8 mouse cellular contexts compared by ENCODE assay signal in the genomic region with DNA sequence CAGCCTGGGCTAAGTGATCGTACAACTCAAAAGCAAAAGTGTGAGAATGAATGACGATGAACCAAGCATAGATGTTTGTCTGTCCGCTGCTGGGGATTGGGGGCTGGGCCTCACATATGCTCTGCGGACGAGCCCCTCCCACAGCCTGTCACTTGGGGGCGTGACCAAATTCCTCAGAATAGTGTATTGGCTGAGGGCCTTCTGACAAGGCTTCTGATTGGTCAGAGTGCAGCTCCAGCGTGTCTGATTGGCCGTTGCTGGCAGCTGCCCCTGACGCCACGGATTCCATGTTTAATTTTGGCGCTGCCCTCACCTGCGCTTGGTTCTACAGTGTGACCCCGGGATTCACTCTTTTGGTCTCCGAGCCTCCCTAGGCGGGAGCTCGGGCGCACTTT. TPM values are rescaled to one million over a fixed set of nuclear protein-coding genes. Genes with fewer than 3 reads are reported as not detected.
DNase-seq lines count a peak whose midpoint lies in the region; ATAC-seq lines count a peak whose summit lies in the region.

No protein-coding gene starts in this region.

- peak; percentile 80 to 82 for DNase-seq in adrenal gland, adult 18-20 months (ENCODE audit: low spot score in 2 of 2)
- peak; percentile 94 for DNase-seq in embryo, embryonic 10 days (ENCODE audit: low spot score)
- peak; percentile 94 for DNase-seq in gastrocnemius, postnatal 14 days
- peak; percentile 96 for DNase-seq in left cerebral cortex, postnatal 10 days (ENCODE audit: extremely low spot score in 1 of 2, low spot score in 2 of 2)
- DNase-seq in right cerebral cortex, postnatal 25 days: peak; percentile 92
- DNase-seq in urinary bladder, postnatal 4 days (ENCODE audit: low spot score in 2 of 2): peak; percentile 89 to 91

- ATAC-seq in inflammation-experienced regulatory T-cells, adult 6 months: peak; percentile 87
- peak; percentile 65 for ATAC-seq in megakaryocyte progenitor cell, adult 5-6 weeks (replicated peaks; ENCODE audit: poor library complexity)

- intact Hi-C loops in gastrocnemius, postnatal 14 days (cut with DNase I; ENCODE audit: low total_unique reads): no loop called here
- intact Hi-C loops in left cerebral cortex, postnatal 10 days (cut with DNase I): no loop called here

RNA-seq across cellular contexts. Expression of a gene that starts 22.6 kb away (rescaled TPM):
- 10 to 100 TPM; 69.1 to 78.7 TPM for total RNA-seq in adrenal gland, adult 18-20 months (2021)
- 100 to 1,000 TPM; 262 to 320 TPM for total RNA-seq in gastrocnemius, postnatal 14 days (2021)
- 10 to 100 TPM; 13.8 to 17.2 (median 15.0) TPM for polyA plus RNA-seq in inflammation-experienced regulatory T-cells, adult 6 months (2017; shearing (Covaris generic))
- total RNA-seq in left cerebral cortex, postnatal 10 days (2021): 10 to 100 TPM; 40.7 to 44.6 TPM
- total RNA-seq in megakaryocyte progenitor cell, adult 5-6 weeks (2015): 35.5 and 36.8 TPM in 2 replicates
- total RNA-seq in megakaryocyte progenitor cell, adult 5-6 weeks (2017): 4.0 and 5.0 TPM in 2 replicates

RNA-seq across cellular contexts. Expression of a gene that starts 40.0 kb away (rescaled TPM):
- total RNA-seq in adrenal gland, adult 18-20 months (2021): 1 to 10 TPM; 1.1 to 1.2 TPM
- total RNA-seq in gastrocnemius, postnatal 14 days (2021): under 1 TPM; 0.45 to 0.91 TPM
- polyA plus RNA-seq in inflammation-experienced regulatory T-cells, adult 6 months (2017; shearing (Covaris generic)): 10 to 100 TPM in 1 of 3 experiments, 1 to 10 TPM in 2; 4.4 to 10.7 (median 9.8) TPM
- 1 to 10 TPM; 2.0 to 2.2 TPM for total RNA-seq in left cerebral cortex, postnatal 10 days (2021)
- total RNA-seq in megakaryocyte progenitor cell, adult 5-6 weeks (2015): 31.0 and 31.4 TPM in 2 replicates
- 7.5 and 17.1 TPM in 2 replicates for total RNA-seq in megakaryocyte progenitor cell, adult 5-6 weeks (2017)

RNA-seq across cellular contexts. Expression of a gene that starts 44.1 kb away (rescaled TPM):
- 1 to 10 TPM; 1.4 to 2.6 TPM for total RNA-seq in adrenal gland, adult 18-20 months (2021)
- total RNA-seq in gastrocnemius, postnatal 14 days (2021): under 1 TPM in 1 of 2 experiments, not detected in 1; 0.80 TPM
- 1 to 10 TPM in 1 of 3 experiments, not detected in 2; 3.1 TPM for polyA plus RNA-seq in inflammation-experienced regulatory T-cells, adult 6 months (2017; shearing (Covaris generic))
- total RNA-seq in left cerebral cortex, postnatal 10 days (2021): 1 to 10 TPM; 2.5 to 3.5 TPM
- not detected in 2 replicates for total RNA-seq in megakaryocyte progenitor cell, adult 5-6 weeks (2015)
- total RNA-seq in megakaryocyte progenitor cell, adult 5-6 weeks (2017): 0.46 TPM in 1 of 2 replicates, not detected in the other

RNA-seq across cellular contexts. Expression of a gene that starts 48.6 kb away (rescaled TPM):
- total RNA-seq in adrenal gland, adult 18-20 months (2021): 1 to 10 TPM; 1.5 to 1.9 TPM
- total RNA-seq in gastrocnemius, postnatal 14 days (2021): under 1 TPM; 0.41 to 0.47 TPM
- polyA plus RNA-seq in inflammation-experienced regulatory T-cells, adult 6 months (2017; shearing (Covaris generic)): 1 to 10 TPM in 2 of 3 experiments, under 1 TPM in 1; 0.60 to 1.9 (median 1.1) TPM
- total RNA-seq in left cerebral cortex, postnatal 10 days (2021): 1 to 10 TPM; 3.4 to 5.0 TPM
- 2.6 and 3.0 TPM in 2 replicates for total RNA-seq in megakaryocyte progenitor cell, adult 5-6 weeks (2015)
- total RNA-seq in megakaryocyte progenitor cell, adult 5-6 weeks (2017): 0.62 and 1.7 TPM in 2 replicates

RNA-seq across cellular contexts. Expression of a gene that starts 48.6 kb away (rescaled TPM):
- 10 to 100 TPM; 49.1 to 50.5 TPM for total RNA-seq in adrenal gland, adult 18-20 months (2021)
- 10 to 100 TPM; 38.6 to 39.8 TPM for total RNA-seq in gastrocnemius, postnatal 14 days (2021)
- 10 to 100 TPM in 2 of 3 experiments, 1 to 10 TPM in 1; 9.2 to 17.9 (median 10.9) TPM for polyA plus RNA-seq in inflammation-experienced regulatory T-cells, adult 6 months (2017; shearing (Covaris generic))
- 10 to 100 TPM; 79.3 to 83.5 TPM for total RNA-seq in left cerebral cortex, postnatal 10 days (2021)
- total RNA-seq in megakaryocyte progenitor cell, adult 5-6 weeks (2015): 9.3 and 13.7 TPM in 2 replicates
- 36.5 and 52.5 TPM in 2 replicates for total RNA-seq in megakaryocyte progenitor cell, adult 5-6 weeks (2017)

Comparison
In these comparisons a context has a peak if more than half of its experiments do, and no peak if none do; other contexts are left out.
1. Peak in every context shown above with its lines: DNase-seq and ATAC-seq.